Mouse (Mus musculus) kidney, embryonic 14.5 days (tissue): Measurements from ENCODE around the gene Map4k4. TPM values are rescaled to one million over a fixed set of nuclear protein-coding genes. Genes with fewer than 3 reads are reported as not detected.

Experiments used
- ATAC-seq: fragments of 200-750 bp; cut with Nextera tagmentation; 2 replicates; pipeline ENCODE4 v1.8.0; 2017; ENCODE audit warnings: moderate number of reproducible peaks, mild to moderate bottlenecking, moderate TSS enrichment, moderate library complexity; ENCODE audit not compliant: low FRiP score, low TSS enrichment
- H3K27ac ChIP-seq: fragments of 300-500 bp; sonication (generic); 2 replicates; pipeline ENCODE4 v1.5.1; 2014; ENCODE audit warnings: low read depth, mild to moderate bottlenecking, low read length, moderate library complexity, mixed read lengths
- H3K27me3 ChIP-seq: fragments of 300-500 bp; sonication (generic); 2 replicates; pipeline ENCODE4 v1.6.1; 2014; ENCODE audit warnings: mild to moderate bottlenecking, low read length; ENCODE audit not compliant: control insufficient read depth, insufficient read depth
- H3K36me3 ChIP-seq: fragments of 300-500 bp; sonication (generic); 2 replicates; pipeline ENCODE4 v1.6.1; 2014; ENCODE audit warnings: low read length, mixed read lengths; ENCODE audit not compliant: control insufficient read depth, insufficient read depth
- H3K4me1 ChIP-seq: fragments of 300-500 bp; sonication (generic); 2 replicates; pipeline ENCODE4 v1.6.1; 2014; ENCODE audit warnings: low read length, mixed read lengths; ENCODE audit not compliant: control insufficient read depth, insufficient read depth
- H3K4me2 ChIP-seq: fragments of 300-500 bp; sonication (generic); replicated peaks from 2 replicates; pipeline ENCODE4 v1.6.1; 2014; ENCODE audit warnings: low read depth, mild to moderate bottlenecking, low read length
- H3K4me3 ChIP-seq: fragments of 300-500 bp; sonication (generic); 2 replicates; pipeline ENCODE4 v1.5.1; 2014; ENCODE audit warnings: mild to moderate bottlenecking, low read length
- H3K9ac ChIP-seq: fragments of 300-500 bp; sonication (generic); 2 replicates; pipeline ENCODE4 v1.6.1; 2014; ENCODE audit warnings: low read depth, mild to moderate bottlenecking, low read length, moderate library complexity
- H3K9me3 ChIP-seq: fragments of 300-500 bp; sonication (generic); 2 replicates; pipeline ENCODE4 v1.6.1; 2016; ENCODE audit warnings: low read length; ENCODE audit not compliant: control insufficient read depth
- WGBS: fragments of 180-500 bp; shearing (Covaris S2); extraction: QIAGEN DNeasy Blood & Tissue Kit; methylation state at CpG from one replicate; pipeline ENCODE4 v1.1.7; 2014; 5-methylcytosine and 5-hydroxymethylcytosine counted together
- polyA plus RNA-seq: library from polyadenylated mRNA; unstranded; fragments of >200 nt; fragmentation: Nextera tagmentation; extraction: Ambion mirVana; gene quantifications from 2 replicates; pipeline ENCODE4 v1.2.1, GENCODE M21; 2014

Gene Map4k4
- polyA plus RNA-seq, 1 experiment from 2014 or later, result 48.2 TPM

DNA sequence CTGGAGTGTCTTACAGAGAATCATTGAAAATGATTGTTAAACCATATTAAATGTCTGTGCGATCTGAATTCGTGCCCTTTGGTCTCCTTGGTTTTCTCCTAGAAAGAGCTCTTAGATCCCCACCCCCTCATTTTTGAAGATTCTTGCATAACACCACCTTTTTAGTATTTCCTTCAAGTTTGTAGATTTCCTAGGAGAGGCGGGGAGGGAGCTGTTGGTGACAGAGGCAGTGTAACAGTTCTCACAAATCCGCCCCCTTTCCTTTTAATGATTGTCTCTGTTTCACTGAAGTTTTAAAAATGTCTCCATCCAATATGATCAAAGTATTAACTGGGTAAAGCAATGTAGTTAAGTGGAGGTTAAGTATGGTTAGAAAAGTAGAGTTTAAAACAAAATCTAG lies 45.7 kb downstream of the Map4k4 start:
- no peak for ATAC-seq
- WGBS, result 74% methylated on average over 4 of the region's 4 CpGs
- Histone ChIP-seq H3K27me3 (no peaks in the 10 kb centered on the region), H3K4me2 (no peak overlapping the region), H3K9ac (no peak overlapping the region), H3K27ac (no peak overlapping the region; the same call in 1 of the 2 replicates), H3K4me1 (peaks cover 65% of the 10 kb centered on the region), H3K9me3 (no peaks in the 10 kb centered on the region), H3K36me3 (no peaks in the 10 kb centered on the region), H3K4me3 (no peak overlapping the region)

DNA sequence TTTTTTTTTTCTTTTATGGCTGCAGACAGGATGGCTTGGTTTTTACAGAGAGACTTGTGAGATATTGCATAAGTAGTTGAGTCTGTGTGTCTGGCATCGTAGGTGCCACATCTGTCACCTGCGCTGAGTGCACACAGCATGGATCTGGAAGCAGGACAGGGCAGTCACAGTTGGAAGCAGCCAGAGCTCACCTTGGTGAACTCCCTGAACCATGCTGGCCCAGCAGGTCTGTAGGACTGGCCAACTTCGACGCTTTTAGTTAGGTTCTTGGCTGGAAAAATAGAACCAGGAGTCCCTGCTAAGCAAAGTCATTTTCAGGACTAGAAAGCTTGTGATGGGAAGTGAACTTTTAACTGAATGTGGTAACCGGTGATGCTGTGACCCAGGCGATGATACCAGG lies 46.5 kb downstream of the Map4k4 start:
- Histone ChIP-seq H3K27ac (no peak overlapping the region), H3K27me3 (no peaks in the 10 kb centered on the region), H3K4me2 (no peak overlapping the region), H3K9me3 (no peaks in the 10 kb centered on the region), H3K4me1 (peaks cover 59% of the 10 kb centered on the region), H3K36me3 (no peaks in the 10 kb centered on the region), H3K4me3 (no peak overlapping the region), H3K9ac (no peak overlapping the region)
- WGBS, result 68% methylated on average over 6 of the region's 6 CpGs
- ATAC-seq, result no peak

DNA sequence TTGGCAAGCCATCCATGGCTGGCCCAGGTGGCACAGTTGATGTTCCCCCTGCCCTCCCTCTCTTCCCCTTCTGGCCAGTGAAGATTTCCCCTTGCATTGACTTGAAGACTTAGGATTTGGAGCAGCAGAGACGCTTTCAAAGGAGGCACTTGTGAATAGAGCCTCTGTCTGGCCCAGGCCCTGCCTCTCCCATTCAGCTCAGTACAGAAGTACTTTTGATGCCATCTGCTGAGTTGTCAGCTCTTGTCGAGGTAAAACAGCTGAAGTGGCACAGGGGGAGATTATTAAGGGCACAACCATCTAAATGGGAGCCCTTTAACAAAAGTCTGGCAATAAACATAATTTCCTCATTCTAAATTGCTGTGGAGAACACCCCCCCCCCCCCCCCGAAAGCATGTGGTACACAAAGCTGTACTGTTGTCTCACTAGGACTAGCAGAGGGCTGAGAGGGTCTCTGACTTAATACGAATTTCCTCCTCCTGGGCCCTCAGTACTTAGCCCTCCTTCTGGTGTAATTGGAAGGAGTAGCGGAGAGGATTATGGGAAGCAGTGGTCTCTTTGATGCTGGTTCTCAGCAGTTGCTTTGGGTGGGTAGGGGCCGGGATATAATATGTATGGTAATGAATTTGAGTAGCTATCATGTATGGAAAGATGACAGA lies 47.1 kb downstream of the Map4k4 start:
- H3K4me2 ChIP-seq, result no peak overlapping the region
- no peak for ATAC-seq

DNA sequence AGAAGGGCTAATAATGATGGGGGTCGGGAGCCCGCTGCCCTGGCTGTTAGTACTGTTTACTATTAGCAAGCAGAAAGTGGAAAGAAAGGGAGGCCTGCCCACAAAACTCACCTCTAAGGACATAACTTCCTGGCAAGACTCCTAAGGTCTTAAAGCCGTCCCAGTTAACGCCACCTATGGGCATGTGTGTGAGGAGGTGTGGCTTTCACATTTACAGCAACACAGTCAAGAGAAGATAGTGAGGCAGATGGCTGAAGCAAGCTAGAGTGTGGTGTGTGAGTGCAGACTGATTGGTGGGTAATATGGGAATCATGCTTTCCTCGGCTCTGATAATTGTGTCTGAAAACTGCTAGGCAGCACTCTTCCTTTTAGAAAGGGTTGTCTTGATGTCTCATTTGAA lies 48.5 kb downstream of the Map4k4 start:
- no peak overlapping the region for H3K4me2 ChIP-seq
- H3K9me3 ChIP-seq, result no peaks in the 10 kb centered on the region
- peaks cover 51% of the 10 kb centered on the region for H3K4me1 ChIP-seq
- 25% methylated on average over 5 of the region's 5 CpGs for WGBS
- no peak overlapping the region for H3K4me3 ChIP-seq
- no peak overlapping the region for H3K9ac ChIP-seq
- no peak for ATAC-seq
- no peak overlapping the region for H3K27ac ChIP-seq
- H3K27me3 ChIP-seq, result no peaks in the 10 kb centered on the region
- no peaks in the 10 kb centered on the region for H3K36me3 ChIP-seq

More for the DNA sequence above, 47.1 kb downstream of the Map4k4 start:
- peaks cover 58% of the 10 kb centered on the region for H3K4me1 ChIP-seq
- H3K9ac ChIP-seq, result no peak overlapping the region
- no peaks in the 10 kb centered on the region for H3K36me3 ChIP-seq
- 58% methylated on average over 6 of the region's 6 CpGs for WGBS
- no peak overlapping the region for H3K27ac ChIP-seq
- no peaks in the 10 kb centered on the region for H3K9me3 ChIP-seq
- no peaks in the 10 kb centered on the region for H3K27me3 ChIP-seq
- no peak overlapping the region for H3K4me3 ChIP-seq

DNA sequence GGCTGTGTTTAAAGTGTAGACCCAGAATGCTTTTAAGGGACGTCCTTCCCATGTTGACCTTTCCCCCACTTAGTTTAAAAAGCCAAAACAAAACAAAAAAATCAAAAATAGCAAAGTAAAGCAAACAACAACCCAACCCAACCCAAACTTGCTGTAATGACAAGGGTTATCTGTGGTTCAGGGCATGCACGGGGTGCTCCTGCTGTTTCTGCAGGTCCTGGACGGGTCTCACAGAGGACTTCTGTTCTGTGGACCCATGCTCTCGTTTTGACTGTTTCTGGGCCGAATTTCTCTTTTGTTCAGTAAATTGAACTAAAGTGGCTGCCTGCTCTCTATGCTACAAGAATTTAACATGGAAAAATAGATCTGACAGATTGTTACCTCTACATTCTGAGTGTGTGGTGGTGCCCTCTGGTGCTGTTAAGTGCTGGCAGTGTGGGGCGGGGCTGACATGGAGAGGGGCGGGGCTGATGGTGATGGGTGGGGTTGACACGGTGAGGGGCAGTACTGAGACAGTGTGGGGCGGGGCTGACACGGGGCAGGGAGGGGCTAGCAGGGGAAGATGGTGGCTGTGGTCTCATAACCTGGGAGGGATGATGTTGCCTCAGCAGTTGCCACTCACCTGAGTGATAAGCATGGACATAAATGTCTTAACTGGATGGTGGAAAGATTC lies 49.2 kb downstream of the Map4k4 start:
- H3K27me3 ChIP-seq, result no peaks in the 10 kb centered on the region
- no peak overlapping the region for H3K4me3 ChIP-seq
- 45% methylated on average over 10 of the region's 10 CpGs for WGBS
- no peak overlapping the region for H3K9ac ChIP-seq
- no peak; the same call in 1 of the 2 replicates for ATAC-seq
- peaks cover 47% of the 10 kb centered on the region for H3K4me1 ChIP-seq
- no peaks in the 10 kb centered on the region for H3K9me3 ChIP-seq
- H3K4me2 ChIP-seq, result no peak overlapping the region
- no peaks in the 10 kb centered on the region for H3K36me3 ChIP-seq
- no peak overlapping the region for H3K27ac ChIP-seq

DNA sequence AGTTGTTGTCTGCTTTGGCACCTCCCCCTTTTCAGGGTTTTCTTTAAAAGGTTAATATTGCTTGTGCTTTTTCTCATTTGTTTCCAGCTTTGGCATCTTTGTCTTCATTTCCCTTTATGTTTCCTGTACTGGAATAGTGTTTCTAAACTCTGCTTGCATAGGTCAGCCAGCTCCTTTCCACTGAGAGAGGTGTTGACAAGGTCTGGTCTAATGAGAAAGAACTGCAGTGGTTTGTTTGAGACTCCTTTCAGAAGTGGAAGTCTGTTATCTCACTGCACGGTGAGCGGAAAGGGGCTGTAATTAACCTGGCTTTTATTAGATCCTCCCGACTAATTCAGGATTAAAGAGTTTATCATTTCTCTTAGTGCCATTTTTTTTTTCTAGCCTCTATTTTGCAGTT lies 49.9 kb downstream of the Map4k4 start:
- no peak overlapping the region for H3K4me2 ChIP-seq
- no peaks in the 10 kb centered on the region for H3K27me3 ChIP-seq
- ATAC-seq, result no peak
- H3K9ac ChIP-seq, result no peak overlapping the region
- H3K9me3 ChIP-seq, result no peaks in the 10 kb centered on the region
- no peak overlapping the region for H3K27ac ChIP-seq
- no peaks in the 10 kb centered on the region for H3K36me3 ChIP-seq
- peaks cover 45% of the 10 kb centered on the region for H3K4me1 ChIP-seq
- no peak overlapping the region for H3K4me3 ChIP-seq
- 48% methylated on average over 3 of the region's 3 CpGs for WGBS

DNA sequence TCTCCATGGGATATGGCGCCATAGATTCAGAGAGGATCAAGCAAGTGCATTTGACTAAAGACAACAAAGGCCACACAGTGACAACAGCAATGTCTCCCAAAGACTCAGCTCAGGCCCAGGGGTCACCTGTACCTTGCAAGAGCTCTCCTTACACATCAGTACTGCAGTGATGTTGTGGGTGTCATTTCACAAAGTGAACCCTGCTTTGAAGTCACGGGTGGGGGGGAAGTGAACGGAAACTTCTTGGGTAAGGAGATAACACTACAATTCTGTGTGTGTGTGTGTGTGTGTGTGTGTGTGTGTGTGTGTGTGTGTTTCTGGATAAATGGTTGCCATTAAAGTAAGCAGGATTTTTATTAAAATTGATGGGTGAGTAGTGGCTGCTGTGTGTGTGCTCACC lies 53.9 kb downstream of the Map4k4 start:
- Histone ChIP-seq H3K9ac (no peak overlapping the region), H3K27me3 (no peaks in the 10 kb centered on the region), H3K4me3 (no peak overlapping the region), H3K27ac (no peak overlapping the region), H3K9me3 (no peaks in the 10 kb centered on the region), H3K4me1 (peaks cover 27% of the 10 kb centered on the region), H3K36me3 (no peaks in the 10 kb centered on the region), H3K4me2 (no peak overlapping the region)
- ATAC-seq, result no peak
- WGBS, result 78% methylated on average over 3 of the region's 3 CpGs

DNA sequence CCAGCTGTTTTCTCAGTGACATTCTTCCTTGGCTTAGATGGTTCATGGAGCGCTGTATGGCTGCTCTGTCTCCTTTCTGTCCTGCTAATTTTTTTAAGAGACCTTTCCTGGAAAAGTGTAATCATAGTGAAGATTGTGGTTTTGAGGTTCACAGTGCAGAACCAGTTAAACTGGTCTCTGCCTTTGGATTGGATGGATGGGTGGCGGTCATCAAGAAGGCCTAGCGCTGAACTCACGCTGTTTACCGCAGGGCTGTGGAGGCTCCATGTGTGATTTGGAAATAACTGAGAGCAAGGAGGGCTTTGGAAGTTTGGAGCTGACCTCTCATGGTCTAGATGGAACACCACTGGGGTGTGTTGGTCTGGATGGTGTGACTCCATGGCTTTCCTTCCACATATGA lies 56.0 kb downstream of the Map4k4 start:
- peaks cover under 1% of the 10 kb centered on the region; the same call in 1 of the 2 replicates for H3K36me3 ChIP-seq

DNA sequence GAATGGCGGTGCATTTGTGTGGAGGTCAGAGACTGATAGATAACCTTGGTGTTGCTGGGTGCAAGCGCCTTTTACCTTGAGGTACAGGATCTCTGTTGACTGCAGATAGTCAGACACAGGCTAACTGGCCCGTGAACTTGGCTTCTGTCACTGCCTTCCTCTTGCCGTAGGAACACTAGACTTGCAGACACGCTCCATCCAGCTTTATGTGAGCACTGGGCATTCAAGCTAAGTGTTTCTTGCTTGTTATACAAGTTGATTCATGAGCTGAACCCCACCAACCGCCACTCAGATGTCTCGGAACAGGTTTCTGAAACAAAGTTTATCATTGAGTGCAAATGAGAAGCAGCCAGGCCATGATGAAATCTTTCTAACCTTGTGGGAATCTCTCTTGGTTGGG lies 57.3 kb downstream of the Map4k4 start:
- H3K27me3 ChIP-seq, result no peaks in the 10 kb centered on the region
- no peak overlapping the region for H3K9ac ChIP-seq
- H3K36me3 ChIP-seq, result peaks cover 13% of the 10 kb centered on the region; the same call in 1 of the 2 replicates
- no peak for ATAC-seq
- 61% methylated on average over 7 of the region's 7 CpGs for WGBS
- H3K4me2 ChIP-seq, result no peak overlapping the region
- H3K4me3 ChIP-seq, result no peak overlapping the region
- no peak overlapping the region for H3K27ac ChIP-seq
- H3K9me3 ChIP-seq, result no peaks in the 10 kb centered on the region
- peaks cover 18% of the 10 kb centered on the region for H3K4me1 ChIP-seq

More for the DNA sequence above, 56.0 kb downstream of the Map4k4 start:
- H3K4me1 ChIP-seq, result peaks cover 20% of the 10 kb centered on the region
- no peaks in the 10 kb centered on the region for H3K27me3 ChIP-seq
- H3K9ac ChIP-seq, result no peak overlapping the region
- no peaks in the 10 kb centered on the region for H3K9me3 ChIP-seq
- no peak for ATAC-seq
- H3K27ac ChIP-seq, result no peak overlapping the region
- no peak overlapping the region for H3K4me2 ChIP-seq
- H3K4me3 ChIP-seq, result no peak overlapping the region
- 78% methylated on average over 5 of the region's 5 CpGs for WGBS
